Mouse (Mus musculus): ENCODE measurements around the gene Samm50.

Gene Samm50

GRCm38 (mm10) chr15:84212031-84212755 lies 20.2 kb downstream of the Samm50 start:
- DNase-seq = peak; percentile 95 to 96

GRCm38 (mm10) chr15:84212756-84213105 lies 20.7 kb downstream of the Samm50 start:
- no peak for DNase-seq

DNA sequence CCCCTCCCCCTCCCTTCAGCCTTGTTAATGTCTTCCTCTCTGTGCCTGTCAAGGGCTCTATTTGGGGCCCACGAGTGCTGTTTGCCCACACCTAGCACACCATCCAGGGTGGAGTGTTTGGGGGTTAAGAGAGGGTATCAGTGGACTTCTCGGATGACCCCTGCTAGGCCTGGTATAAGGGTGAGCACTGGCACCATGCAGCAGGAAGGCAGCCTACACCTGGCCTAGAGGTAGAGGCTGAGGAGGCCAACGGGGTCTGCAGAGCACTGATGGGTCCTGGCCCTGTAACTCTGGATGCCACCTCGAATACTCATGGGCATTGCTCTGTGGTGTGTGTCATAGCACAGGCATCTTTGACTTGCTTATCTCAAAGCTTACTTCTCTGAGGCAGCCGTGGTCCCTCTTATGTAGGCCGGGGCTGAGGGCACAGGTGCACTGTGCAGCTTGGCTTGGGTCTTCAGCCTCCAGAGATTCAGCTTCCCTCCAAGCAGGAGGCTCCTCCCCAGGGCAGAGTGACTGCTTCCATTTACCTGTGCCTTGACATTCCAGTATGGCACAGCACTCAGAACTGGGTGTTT lies 21.2 kb downstream of the Samm50 start:
- no peak for DNase-seq

DNA sequence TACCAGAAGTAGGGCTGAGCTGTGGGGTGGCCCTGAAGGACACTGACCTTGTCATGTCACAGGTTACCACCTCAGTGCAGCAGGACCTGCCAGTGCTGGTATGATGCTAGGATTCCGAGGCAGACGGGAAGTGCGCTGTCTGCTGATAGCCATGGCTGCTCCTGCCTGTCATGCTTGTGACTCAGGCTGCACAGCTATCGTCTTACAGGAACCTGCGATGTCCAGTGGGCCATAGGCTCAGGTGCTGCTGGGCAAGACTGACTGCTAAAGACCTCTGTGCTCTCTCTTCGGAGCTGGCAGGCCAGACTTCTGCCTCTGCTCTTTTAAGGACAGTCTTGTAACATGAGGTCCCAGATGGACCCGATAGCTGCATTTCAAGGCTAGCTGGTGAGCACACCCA lies 22.4 kb downstream of the Samm50 start:
- no peak for DNase-seq

GRCm38 (mm10) chr15:84215273-84215672 lies 23.2 kb downstream of the Samm50 start:
- no peak for DNase-seq

- no peak for DNase-seq
Measured at GRCm38 (mm10) chr15:84216026-84216425, 24.0 kb downstream of the Samm50 start.

- DNase-seq = peak; percentile 40 to 42
Measured at GRCm38 (mm10) chr15:84216461-84217084, 24.5 kb downstream of the Samm50 start.

- DNase-seq = no peak
Measured at GRCm38 (mm10) chr15:84217969-84218782, 26.1 kb downstream of the Samm50 start.

- DNase-seq = no peak
Measured at GRCm38 (mm10) chr15:84218783-84219271, 26.8 kb downstream of the Samm50 start.

- no peak for DNase-seq
Measured at GRCm38 (mm10) chr15:84221539-84221938, 29.5 kb downstream of the Samm50 start.

DNA sequence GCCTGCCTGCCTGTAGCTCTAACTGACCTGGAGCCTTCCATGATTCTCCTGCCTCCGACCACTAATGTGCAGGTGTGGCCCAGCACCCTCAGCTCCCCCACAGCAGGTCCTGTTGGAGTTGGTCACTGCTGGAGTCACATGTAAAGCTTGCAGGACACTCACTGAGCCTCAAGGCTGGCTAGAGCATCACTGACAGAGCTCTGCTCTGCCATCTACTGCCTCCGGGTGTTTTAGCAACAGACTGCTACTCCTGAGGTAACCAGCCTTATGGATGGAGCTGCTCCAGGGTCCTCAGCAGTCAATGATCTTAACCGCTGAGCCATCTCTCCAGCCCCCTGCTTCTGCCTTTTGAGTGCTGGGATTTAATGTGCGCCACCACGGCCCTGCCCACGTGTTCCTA lies 31.4 kb downstream of the Samm50 start:
- DNase-seq = peak; percentile 46 to 50

- DNase-seq = no peak
Measured at GRCm38 (mm10) chr15:84224779-84225178, 32.7 kb downstream of the Samm50 start.

- DNase-seq = no peak
Measured at GRCm38 (mm10) chr15:84226918-84227317, 34.9 kb downstream of the Samm50 start.

DNA sequence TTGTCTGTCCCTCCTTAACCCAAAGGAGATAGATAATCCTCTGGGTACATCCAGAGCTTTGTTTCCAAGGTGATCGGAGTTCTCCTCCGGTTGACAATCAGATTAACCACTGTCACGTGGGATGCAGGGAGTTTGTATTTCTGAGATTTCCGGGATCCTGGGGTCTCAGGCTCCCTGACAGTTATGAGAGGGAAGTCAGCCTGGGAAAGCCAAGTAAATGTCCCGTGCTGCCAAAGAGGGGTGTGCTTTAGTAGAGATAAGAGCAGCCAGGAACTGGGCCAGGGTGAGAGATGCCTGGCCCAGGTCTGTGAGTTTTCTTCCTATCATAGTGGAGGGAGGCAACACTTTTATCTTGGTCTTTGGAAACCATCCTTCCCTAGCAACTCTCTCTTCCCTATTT lies 38.6 kb downstream of the Samm50 start:
- no peak for DNase-seq

DNA sequence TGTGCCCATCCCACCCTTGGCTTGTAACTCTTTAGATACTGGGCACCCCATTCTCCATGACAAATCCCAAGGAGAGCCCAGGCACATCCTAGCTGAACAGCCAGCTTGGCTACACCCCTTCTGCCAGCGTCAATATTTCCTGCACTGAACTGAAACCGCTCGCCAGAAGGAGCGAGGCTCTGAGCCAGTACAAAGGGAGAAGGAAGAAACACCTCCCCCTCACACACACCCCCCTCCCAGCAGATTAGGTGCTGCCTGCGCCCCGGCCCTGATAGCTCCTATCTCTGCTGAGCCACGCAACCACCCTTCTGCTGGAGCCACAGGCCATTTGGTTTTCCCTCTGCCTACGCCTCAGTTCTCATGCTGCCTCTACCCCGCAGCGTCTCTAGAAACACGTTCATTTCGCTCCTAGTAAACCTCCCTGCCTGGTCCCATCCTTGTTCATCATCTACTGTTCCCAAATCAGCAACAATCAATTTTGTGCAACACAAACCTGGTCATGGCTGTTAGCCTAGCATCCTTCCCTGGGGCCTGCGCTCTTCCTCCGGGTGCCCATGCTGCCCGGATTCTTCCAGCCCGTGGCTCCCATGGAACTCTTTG lies 39.2 kb downstream of the Samm50 start:
- DNase-seq = peak; percentile 59 to 68

DNA sequence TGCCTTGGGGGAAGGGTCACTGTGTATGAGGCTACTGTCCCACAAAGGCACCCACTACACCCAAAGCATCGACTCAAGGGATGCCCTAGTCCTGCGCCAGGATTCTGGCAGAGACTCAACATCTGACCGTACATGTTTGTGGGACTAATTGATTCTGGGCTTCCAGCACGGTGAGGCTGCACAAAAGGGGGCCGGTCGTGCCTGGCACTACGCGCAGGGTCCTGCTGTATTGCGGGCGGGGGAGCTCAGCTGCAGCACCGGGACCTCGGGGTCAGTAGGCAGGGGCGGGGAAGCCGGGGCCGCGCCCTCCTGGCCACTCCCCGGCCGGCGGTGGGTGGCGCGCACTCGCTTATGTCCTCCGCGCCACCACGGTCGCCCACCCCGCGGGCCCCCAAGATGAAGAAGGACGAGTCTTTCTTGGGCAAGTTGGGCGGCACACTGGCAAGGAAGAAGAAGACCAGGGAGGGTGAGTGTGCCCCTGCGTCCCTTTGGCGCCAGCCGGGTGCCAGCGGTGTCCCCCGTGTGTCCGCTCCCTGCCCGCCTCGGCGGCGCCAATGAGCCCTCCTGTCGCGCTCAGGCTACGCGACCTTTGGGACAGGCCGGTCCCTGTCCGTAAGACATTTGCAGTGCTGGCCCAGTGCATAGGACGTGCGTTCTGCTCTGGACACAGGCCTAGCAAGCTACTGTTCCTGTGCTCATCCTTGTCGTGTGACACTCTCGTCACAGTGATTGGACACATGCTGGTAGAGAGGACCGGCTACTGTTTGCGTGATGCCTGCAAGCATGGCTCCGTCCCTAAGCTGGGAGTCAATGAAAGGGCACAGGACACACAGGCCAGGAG lies 39.9 kb downstream of the Samm50 start, which contains the start of gene Parvb:
TSS of gene Parvb (plus strand) at position 323 of the 841 bp plus-strand sequence.
- DNase-seq = peak; percentile 52 to 58

- no peak for DNase-seq
Measured at GRCm38 (mm10) chr15:84232609-84233008, 40.6 kb downstream of the Samm50 start.

DNA sequence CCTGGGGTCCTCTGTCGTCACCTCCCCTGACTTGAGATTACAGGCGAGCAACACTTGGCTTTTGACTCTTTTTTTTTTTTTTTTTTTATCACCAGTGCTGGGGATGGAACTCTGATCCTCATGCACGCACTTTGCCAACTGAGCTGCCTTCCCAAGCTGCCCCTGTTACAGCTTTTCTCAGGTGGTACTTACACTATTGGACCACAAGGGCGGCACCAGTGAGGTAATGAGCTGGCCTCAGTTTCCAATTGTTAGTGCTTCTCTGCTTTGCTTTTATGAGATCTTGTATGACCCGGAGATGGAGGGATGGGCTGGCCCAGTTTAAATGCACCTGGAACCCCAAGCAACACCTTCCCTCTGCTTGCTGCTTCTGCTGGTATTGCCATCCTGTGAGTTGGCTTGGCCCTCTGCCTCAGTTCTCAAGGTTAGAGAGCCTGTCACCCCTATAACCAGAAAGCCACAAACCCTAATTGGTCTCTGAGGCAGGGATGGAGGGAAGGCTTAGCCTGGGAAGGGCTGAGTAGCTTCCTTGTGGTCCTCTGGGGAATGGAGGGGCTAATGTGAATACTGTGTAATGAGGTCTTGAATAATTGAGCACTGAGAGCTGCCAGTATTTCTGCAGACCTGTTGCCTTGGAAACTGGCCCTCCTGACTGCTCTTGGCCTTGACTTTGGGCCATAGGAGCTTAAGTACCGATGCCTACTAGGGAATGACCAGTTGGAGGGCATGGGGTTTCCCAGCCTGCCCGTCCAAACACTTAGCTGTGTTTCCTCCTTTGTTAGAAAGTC lies 42.9 kb downstream of the Samm50 start:
- DNase-seq = no peak

DNA sequence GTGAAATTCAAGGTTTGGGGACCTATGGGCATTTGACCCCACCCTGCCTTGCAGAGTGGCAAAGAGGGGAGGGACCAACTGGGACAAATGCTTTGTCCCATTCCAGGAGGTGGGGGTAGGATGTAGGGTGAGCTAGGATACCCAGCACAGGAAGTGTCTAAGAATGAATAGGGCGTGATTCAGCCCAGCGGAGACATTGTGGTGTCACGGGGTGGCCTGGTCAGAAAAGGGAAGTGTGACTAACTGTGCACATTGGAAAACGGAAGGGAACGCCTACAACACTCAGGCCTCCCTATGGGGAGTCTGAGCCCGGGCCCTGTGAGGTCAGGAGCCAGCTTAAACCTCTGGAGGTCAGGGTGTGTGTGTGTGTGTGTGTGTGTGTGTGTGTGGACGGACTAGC lies 43.6 kb downstream of the Samm50 start:
- no peak for DNase-seq

DNA sequence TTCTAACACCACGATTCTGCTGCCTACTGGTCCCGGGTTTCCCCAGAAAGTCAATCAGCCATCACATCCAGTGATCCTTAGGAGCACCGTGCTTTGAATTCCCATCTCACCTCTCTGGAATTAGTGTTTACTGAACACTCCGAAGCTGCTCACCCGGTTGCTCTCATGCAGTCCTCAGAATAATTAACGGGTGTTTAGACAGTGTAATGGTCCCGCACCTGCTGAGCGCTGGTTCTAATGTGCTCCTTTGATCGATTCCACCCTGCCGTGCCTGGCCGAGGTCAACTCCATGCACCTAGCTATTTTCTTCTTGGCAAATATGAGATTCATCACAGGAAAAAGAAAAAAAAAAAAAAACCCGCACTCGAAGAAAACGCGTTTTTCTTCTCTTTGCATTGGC lies 46.5 kb downstream of the Samm50 start:
- DNase-seq = no peak

DNA sequence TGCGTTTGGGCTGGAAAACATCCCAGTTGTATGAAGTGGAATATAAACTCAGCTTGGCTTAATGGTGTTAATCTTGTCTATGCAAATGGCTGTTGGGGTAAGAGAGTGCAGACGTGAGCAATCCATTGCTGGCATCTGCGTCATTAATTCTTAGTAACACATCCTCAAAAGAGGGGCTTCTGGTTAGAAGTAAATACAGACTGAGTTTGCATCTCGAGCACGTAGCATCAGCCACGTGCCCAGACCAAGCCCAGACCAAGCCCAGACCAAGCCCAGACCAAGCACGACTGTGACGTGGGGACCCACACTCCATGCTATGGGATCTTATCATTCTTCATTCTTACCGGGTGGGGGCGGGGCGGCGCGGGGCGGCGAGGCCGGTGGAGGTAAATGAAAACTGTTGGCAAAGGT lies 47.0 kb downstream of the Samm50 start:
- no peak for DNase-seq

Measured in cerebellum, postnatal 14 days (tissue).